Mouse (Mus musculus): ENCODE measurements around the gene Adprhl2.

Gene Adprhl2

GRCm38 (mm10) chr4:126273753-126274152, 47.8 kb downstream of the Adprhl2 start:
- no peak for DNase-seq (ENCODE audit: low read depth, low spot score)

GRCm38 (mm10) chr4:126269292-126269691, 52.2 kb downstream of the Adprhl2 start:
- no peak for DNase-seq (ENCODE audit: low read depth, low spot score)
